Mouse (Mus musculus) right cerebral cortex, adult 18-20 months (tissue): Measurements from ENCODE around the gene Syt17.

Source experiments
- DNase-seq: peaks from one replicate; pipeline ENCODE4 v3.0.0; 2022; ENCODE audit warnings: mixed read lengths

The Syt17 gene

GRCm38 (mm10) chr7:118448134-118448967, at the start of gene Syt17:
Syt17 (minus strand) TSS chr7:118448222.
- DNase-seq = peak; percentile 39

GRCm38 (mm10) chr7:118494892-118495579, 47.0 kb upstream of the Syt17 start:
- DNase-seq = no peak

DNA sequence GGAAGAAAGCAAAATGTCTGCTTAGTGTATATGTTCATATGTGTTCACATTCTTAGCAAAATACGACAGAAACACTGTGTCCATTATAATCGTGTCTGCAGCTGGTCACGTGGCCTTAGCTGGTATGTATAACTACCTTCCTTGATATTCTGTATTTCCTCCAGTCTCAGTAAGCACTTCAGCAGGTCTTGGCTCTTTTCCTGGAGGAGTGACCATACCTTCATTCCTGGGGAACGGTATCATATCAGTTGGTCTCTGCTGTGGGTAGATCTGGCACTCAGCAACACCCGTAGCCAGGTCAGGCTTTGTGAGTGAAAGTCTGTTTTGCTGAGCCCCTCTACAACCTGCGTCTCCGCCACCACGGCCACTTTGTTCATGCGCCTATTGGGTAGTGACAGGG, 45.9 kb upstream of the Syt17 start:
- no peak for DNase-seq

DNA sequence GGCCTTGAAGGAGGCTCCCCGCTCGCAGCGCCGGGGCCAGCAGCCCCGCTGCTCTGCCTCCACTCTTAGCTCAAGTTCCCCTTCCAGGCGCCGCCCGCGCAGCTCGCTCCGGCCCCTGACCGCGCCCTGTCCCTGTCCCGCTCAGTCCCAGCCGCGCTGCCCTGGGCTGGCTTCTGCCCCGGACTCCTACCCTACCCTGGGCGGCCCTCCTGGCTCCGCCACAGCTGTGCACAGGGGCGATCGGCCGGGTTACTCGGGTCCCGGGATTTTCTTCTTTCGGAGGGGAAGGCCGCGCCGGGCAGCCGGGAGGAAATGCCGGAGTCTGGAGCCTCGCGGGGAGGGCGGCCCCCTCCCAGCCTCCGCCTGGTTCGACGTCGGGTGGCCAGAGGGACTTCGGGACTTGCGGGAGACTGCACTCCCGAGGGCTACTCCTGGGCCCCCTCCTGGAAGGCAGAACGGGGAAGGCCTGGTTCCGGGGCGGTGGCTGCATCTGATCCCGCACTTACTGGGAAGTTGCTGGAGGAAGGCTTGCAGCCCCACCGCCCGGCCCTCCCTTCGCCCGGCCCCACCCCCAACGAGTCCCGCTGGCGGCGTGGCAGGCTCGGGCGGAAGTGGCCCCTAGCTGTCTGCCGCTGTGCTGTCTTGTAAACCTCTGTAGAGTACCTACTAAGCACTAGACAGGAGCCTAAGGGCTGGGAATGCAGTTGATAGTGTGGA, 43.6 kb upstream of the Syt17 start, which contains the start of gene Itpripl2:
Itpripl2 (minus strand) TSS at position 545 of the 717 bp plus-strand sequence.
- peak; percentile 9 for DNase-seq

GRCm38 (mm10) chr7:118490666-118491430, 42.8 kb upstream of the Syt17 start:
- no peak for DNase-seq

DNA sequence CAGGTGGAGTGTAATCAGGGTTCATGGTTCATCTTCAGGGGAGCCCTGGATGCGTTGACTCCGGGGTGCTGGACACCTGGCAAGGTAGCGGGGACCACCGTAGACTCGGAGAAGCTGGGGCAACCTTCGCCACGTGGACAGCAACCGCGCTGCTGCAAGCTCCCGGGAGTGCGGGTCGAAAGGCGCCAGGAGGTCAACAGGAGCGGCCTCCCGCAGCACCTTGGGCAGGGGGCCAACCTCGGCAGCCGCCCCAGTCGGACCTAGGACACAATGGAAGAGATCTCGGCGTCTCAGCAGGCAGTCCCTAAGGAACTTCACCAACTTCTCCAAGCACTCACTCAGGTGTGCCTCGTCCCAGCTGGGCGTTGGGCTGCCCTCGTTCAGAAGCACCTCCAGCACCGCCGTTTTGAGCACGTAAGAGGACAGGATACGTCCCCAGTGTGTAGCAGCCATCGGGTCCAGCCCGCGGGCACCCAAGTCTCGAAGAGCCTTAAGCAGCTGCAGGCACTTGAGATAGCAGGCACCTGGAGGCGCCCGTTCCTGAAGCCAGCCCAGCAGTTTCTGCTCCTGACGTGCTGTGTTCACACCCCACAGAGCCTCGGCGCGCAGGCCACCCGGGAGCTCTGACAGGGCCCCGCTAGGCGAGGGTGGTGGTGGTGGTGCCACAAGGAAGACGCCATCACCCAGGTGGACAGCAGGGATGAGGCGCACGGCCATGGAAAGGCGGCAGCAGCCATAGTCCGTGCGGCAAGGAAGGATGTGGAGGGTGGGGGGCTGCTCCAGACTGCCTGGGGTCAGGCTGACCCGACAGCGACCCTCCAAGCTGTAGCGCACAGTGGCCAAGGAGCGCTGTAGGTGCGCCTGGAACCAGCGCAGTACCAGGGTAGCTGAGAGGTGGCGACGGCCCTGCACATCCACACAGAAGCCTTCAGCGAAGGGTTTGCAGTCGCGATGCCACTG, 42.0 kb upstream of the Syt17 start:
- no peak for DNase-seq

- no peak for DNase-seq
These were observed 40.1 kb upstream of the Syt17 start for GRCm38 (mm10) chr7:118488060-118488664.

DNA sequence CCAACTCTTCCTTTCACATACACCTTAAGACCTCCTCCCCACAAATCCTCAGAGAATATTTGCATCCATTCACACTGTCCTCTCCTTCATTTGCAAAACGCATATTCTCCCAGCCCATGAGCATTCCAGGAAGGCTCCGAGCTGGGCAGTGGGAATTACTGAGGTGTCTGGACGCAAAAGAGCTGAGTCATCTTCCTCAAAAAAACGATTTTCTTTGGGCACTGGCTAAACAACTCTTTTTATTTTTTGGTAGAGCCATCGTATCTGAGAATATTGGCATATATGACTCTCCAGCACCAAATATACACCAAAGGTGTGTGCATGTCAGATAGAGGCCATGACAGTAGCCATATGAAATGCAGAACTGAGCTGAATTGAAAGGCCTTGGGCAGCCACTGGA, 38.9 kb upstream of the Syt17 start:
- no peak for DNase-seq

- no peak for DNase-seq
These were observed 36.0 kb upstream of the Syt17 start for GRCm38 (mm10) chr7:118483996-118484395.

GRCm38 (mm10) chr7:118482001-118482400, 34.0 kb upstream of the Syt17 start:
- DNase-seq = no peak

DNA sequence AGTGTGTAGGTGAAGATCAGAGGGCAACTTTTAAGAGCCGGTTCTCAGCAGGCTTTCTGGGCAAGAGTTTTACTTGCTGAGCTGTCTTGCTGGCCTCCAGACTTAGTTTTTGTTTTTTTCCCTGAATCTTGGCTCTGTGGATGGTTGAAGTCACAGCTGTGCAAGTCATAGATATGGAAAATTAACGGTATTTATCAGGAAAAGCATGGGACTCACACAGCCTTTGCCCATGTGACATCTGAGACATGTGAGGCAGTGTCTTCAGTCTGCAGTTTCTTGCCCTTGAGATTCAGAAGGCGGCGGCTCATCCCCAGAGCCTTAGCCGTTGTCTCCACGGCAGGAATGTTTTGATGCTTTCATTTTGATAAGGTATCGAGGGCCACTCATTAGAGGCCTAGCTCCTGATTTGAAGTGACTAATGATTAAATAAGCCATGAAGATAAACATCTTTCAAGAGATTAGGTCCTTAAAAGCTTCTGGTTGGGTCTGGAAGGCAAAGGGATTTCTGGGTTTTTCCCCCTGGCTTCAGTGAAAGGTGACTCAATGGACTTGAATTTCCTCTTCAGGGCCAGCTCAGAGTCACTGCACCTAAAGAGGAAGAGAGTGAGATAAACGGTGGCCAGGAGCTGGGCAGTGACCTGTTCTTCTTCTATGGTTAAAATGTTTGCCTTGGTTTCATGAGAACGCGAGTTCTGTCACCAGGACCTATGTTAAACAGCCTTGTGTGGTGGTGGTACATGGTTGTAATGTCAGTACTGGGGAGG, 33.2 kb upstream of the Syt17 start:
- no peak for DNase-seq

- no peak for DNase-seq
These were observed 32.2 kb upstream of the Syt17 start for GRCm38 (mm10) chr7:118480160-118480709.

GRCm38 (mm10) chr7:118478835-118479312, 30.9 kb upstream of the Syt17 start:
- DNase-seq = no peak

DNA sequence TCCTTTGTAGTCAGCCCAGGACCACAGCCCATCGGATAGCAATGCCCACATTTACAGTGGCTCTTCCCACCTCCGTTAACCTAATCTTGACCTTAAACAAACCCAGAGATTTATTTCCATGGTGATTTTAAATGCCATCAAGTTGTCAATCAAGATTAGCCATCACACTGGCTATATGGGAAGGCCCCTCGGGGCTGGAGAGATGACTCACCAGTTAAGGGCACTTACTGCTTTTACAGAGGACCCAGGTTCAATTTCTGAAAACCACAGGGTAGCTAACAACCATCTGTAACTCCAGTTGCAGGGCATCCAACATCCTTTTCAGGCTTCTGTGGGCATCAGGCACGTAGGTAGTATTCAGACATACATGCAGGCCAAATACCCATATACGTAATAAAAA, 28.4 kb upstream of the Syt17 start:
- no peak for DNase-seq

DNA sequence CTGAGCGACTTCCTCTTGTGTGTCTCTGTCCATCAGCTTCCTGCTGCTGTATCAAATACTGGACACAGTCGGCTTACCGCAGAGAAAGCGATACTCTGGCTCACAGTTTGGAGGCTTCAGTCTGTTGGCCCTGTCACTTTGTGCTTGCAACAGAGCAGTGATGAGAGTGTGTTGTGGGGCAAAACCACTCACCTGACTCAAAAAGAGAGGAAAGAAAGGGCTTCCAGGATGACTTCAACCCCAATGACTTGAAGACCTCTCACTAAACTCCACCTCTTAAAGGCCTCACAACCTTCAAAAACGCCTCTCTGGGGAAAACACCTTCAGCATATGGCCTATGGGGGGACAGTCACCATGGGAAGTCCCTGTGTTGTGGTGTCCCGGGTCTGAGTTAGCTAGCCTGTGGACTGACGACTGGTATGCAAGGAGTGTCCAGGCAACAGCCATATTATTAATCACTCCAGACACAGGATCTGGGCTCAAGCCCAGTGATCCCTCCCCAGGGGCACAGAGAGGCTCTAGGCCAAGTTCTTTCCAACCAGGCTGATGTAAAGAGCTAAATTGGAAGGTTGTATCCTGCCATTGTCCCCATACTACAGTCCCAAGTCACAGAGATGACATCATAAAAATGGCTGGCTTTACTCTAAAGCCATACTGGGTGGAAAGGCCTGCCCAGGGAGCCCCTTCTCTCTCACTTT, 27.1 kb upstream of the Syt17 start:
- DNase-seq = no peak

DNA sequence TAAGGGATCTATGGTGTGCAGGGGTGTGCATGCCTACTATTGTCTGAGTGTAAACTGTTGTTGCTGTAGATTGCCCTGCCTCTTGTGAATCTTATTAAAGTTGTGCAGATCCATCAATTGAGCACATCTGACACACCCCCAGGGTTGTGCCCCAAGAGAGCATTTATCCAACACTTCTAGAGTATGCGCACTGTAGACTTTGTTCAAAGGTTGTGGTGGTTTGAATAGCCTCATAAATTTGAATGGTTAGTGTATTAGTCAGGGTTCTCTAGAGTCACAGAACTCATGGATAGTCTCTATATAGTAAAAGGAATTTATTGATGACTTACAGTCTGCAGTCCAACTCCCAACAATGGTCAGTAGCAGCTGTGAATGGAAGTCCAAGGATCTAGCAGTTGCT, 24.9 kb upstream of the Syt17 start:
- DNase-seq = no peak

DNA sequence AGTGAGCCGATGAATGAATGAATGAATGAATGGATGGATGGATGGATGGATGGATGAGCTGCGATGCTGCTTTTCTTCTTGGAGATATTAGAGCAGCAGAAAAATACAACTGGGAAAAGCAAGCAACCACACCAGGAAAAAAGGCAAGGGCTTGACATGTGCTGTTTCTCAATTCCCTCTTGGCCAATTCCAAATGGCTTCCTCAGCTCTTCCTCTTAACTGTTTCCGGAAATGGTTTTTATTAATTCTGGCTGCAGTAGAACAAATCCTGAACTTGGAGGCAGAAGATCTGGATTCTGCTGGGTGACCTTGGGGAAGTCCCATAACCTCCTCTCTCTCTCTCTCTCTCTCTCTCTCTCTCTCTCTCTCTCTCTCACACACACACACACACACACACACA, 20.0 kb upstream of the Syt17 start:
- DNase-seq = no peak

- no peak for DNase-seq
These were observed 16.4 kb upstream of the Syt17 start for GRCm38 (mm10) chr7:118464432-118464831.
